Mouse (Mus musculus) midbrain, embryonic 16.5 days (tissue): Measurements from ENCODE around the gene Dhdds. TPM values are rescaled to one million over a fixed set of nuclear protein-coding genes. Genes with fewer than 3 reads are reported as not detected.

Experiments
- ATAC-seq: fragments of 200-750 bp; cut with Nextera tagmentation; 2 replicates; pipeline ENCODE4 v1.8.0; 2017; ENCODE audit warnings: moderate TSS enrichment
- H3K27ac ChIP-seq: fragments of 300-500 bp; sonication (generic); 2 replicates; pipeline ENCODE4 v1.5.1; 2014; ENCODE audit warnings: mild to moderate bottlenecking, low read length, mixed read lengths
- H3K27me3 ChIP-seq: fragments of 300-500 bp; sonication (generic); 2 replicates; pipeline ENCODE4 v1.6.1; 2014; ENCODE audit warnings: low read depth, low read length, mixed read lengths; ENCODE audit not compliant: control insufficient read depth, insufficient read depth
- H3K36me3 ChIP-seq: fragments of 300-500 bp; sonication (generic); 2 replicates; pipeline ENCODE4 v1.6.1; 2014; ENCODE audit warnings: mild to moderate bottlenecking, low read length, moderate library complexity, mixed read lengths; ENCODE audit not compliant: control insufficient read depth, insufficient read depth
- H3K4me1 ChIP-seq: fragments of 300-500 bp; sonication (generic); 2 replicates; pipeline ENCODE4 v1.6.1; 2014; ENCODE audit warnings: mild to moderate bottlenecking, low read length, mixed read lengths; ENCODE audit not compliant: control insufficient read depth, insufficient read depth
- H3K4me2 ChIP-seq: fragments of 300-500 bp; sonication (generic); 2 replicates; pipeline ENCODE4 v1.6.1; 2014; ENCODE audit warnings: mild to moderate bottlenecking, low read length, mixed read lengths
- H3K4me3 ChIP-seq: fragments of 300-500 bp; sonication (generic); 2 replicates; pipeline ENCODE4 v1.5.1; 2014; ENCODE audit warnings: low read depth, mild to moderate bottlenecking, low read length, moderate library complexity, mixed read lengths
- H3K9ac ChIP-seq: fragments of 300-500 bp; sonication (generic); 2 replicates; pipeline ENCODE4 v1.6.1; 2014; ENCODE audit warnings: low read depth, low read length, mixed read lengths
- H3K9me3 ChIP-seq: fragments of 300-500 bp; sonication (generic); replicated peaks from 2 replicates; pipeline ENCODE4 v1.6.1; 2014; ENCODE audit warnings: mild to moderate bottlenecking, low read length, mixed read lengths; ENCODE audit not compliant: control insufficient read depth, poor library complexity, severe bottlenecking
- WGBS: fragments of 180-500 bp; shearing (Covaris S2); extraction: QIAGEN DNeasy Blood & Tissue Kit; methylation state at CpG from one replicate; pipeline ENCODE4 v1.1.7; 2014; 5-methylcytosine and 5-hydroxymethylcytosine counted together
- polyA plus RNA-seq: library from polyadenylated mRNA; unstranded; fragments of >200 nt; fragmentation: Nextera tagmentation; extraction: Ambion mirVana; gene quantifications from 2 replicates; pipeline ENCODE4 v1.2.1, GENCODE M21; 2015

Dhdds gene
- polyA plus RNA-seq, result 45.7 and 48.6 TPM in 2 replicates

- Histone ChIP-seq H3K4me2 (peak within 1 kb of the TSS; percentile 96), H3K27ac (peak within 1 kb of the TSS; percentile 72), H3K4me1 (peaks cover 11% of the 10 kb centered on the region), H3K9me3 (no peaks in the 10 kb centered on the region), H3K36me3 (no peaks in the 10 kb centered on the region), H3K9ac (peak within 1 kb of the TSS; percentile 79), H3K27me3 (no peaks in the 10 kb centered on the region), H3K4me3 (peak within 1 kb of the TSS; percentile 82)
- WGBS, result 1% methylated on average over 49 of the region's 49 CpGs
- ATAC-seq, result peak; percentile 96
Measured at GRCm38 (mm10) chr4:134000466-134001438, at the start of gene Dhdds. TSS of gene Dhdds (minus strand) at chr4:134000918.

GRCm38 (mm10) chr4:134047648-134048047 lies 46.9 kb upstream of the Dhdds start:
- H3K9me3 ChIP-seq, result no peaks in the 10 kb centered on the region
- no peaks in the 10 kb centered on the region for H3K36me3 ChIP-seq
- H3K9ac ChIP-seq, result no peak overlapping the region
- H3K27me3 ChIP-seq, result no peaks in the 10 kb centered on the region
- H3K4me2 ChIP-seq, result no peak overlapping the region
- ATAC-seq, result no peak
- no peaks in the 10 kb centered on the region for H3K4me1 ChIP-seq
- H3K4me3 ChIP-seq, result no peak overlapping the region
- H3K27ac ChIP-seq, result no peak overlapping the region
- WGBS, result 90% methylated on average over 5 of the region's 5 CpGs

GRCm38 (mm10) chr4:134043041-134043440 lies 42.3 kb upstream of the Dhdds start:
- H3K9ac ChIP-seq, result no peak overlapping the region
- ATAC-seq, result no peak
- no peaks in the 10 kb centered on the region for H3K9me3 ChIP-seq
- no peak overlapping the region for H3K27ac ChIP-seq
- no peaks in the 10 kb centered on the region for H3K27me3 ChIP-seq
- WGBS, result 67% methylated on average over 2 of the region's 2 CpGs
- H3K4me3 ChIP-seq, result no peak overlapping the region
- no peaks in the 10 kb centered on the region for H3K36me3 ChIP-seq
- H3K4me2 ChIP-seq, result no peak overlapping the region
- no peaks in the 10 kb centered on the region for H3K4me1 ChIP-seq

GRCm38 (mm10) chr4:134041317-134042123 lies 40.8 kb upstream of the Dhdds start:
- H3K27me3 ChIP-seq, result no peaks in the 10 kb centered on the region
- no peak for ATAC-seq
- H3K9ac ChIP-seq, result no peak overlapping the region
- no peak overlapping the region for H3K27ac ChIP-seq
- no peak overlapping the region for H3K4me3 ChIP-seq
- no peaks in the 10 kb centered on the region for H3K4me1 ChIP-seq
- H3K4me2 ChIP-seq, result no peak overlapping the region
- no peaks in the 10 kb centered on the region for H3K36me3 ChIP-seq
- no peaks in the 10 kb centered on the region for H3K9me3 ChIP-seq
- 63% methylated on average over 9 of the region's 9 CpGs for WGBS

GRCm38 (mm10) chr4:134035953-134036352 lies 35.2 kb upstream of the Dhdds start:
- Histone ChIP-seq H3K4me1 (no peaks in the 10 kb centered on the region), H3K9me3 (no peaks in the 10 kb centered on the region), H3K27me3 (no peaks in the 10 kb centered on the region), H3K27ac (no peak overlapping the region), H3K4me3 (no peak overlapping the region), H3K9ac (no peak overlapping the region), H3K36me3 (no peaks in the 10 kb centered on the region), H3K4me2 (peak overlapping the region; percentile 32)
- ATAC-seq, result no peak
- 5% methylated on average over 16 of the region's 16 CpGs for WGBS

GRCm38 (mm10) chr4:134025802-134026201 lies 25.1 kb upstream of the Dhdds start:
- WGBS, result 14% methylated on average over 9 of the region's 9 CpGs
- no peak overlapping the region for H3K4me2 ChIP-seq
- H3K4me1 ChIP-seq, result no peaks in the 10 kb centered on the region
- no peaks in the 10 kb centered on the region for H3K36me3 ChIP-seq
- H3K27ac ChIP-seq, result no peak overlapping the region
- no peaks in the 10 kb centered on the region for H3K9me3 ChIP-seq
- no peak for ATAC-seq
- H3K4me3 ChIP-seq, result no peak overlapping the region
- H3K9ac ChIP-seq, result no peak overlapping the region
- no peaks in the 10 kb centered on the region for H3K27me3 ChIP-seq

GRCm38 (mm10) chr4:134020621-134021020 lies 19.9 kb upstream of the Dhdds start:
- Histone ChIP-seq H3K9ac (no peak overlapping the region), H3K4me2 (peak overlapping the region; percentile 63), H3K4me3 (no peak overlapping the region; the same call in 1 of the 2 replicates), H3K27ac (no peak overlapping the region), H3K36me3 (no peaks in the 10 kb centered on the region), H3K4me1 (peaks cover 26% of the 10 kb centered on the region), H3K9me3 (no peaks in the 10 kb centered on the region), H3K27me3 (peaks cover 17% of the 10 kb centered on the region)
- ATAC-seq, result no peak
- WGBS, result 5% methylated on average over 11 of the region's 11 CpGs

GRCm38 (mm10) chr4:134019641-134020351 lies 19.1 kb upstream of the Dhdds start:
- Histone ChIP-seq H3K27ac (peak overlapping the region; percentile 68), H3K9ac (peak overlapping the region; percentile 53; the same call in 1 of the 2 replicates), H3K36me3 (no peaks in the 10 kb centered on the region), H3K4me2 (peak overlapping the region; percentile 63), H3K9me3 (no peaks in the 10 kb centered on the region), H3K27me3 (peaks cover 17% of the 10 kb centered on the region), H3K4me1 (peaks cover 26% of the 10 kb centered on the region), H3K4me3 (peak overlapping the region; percentile 35)
- 1% methylated on average over 16 of the region's 16 CpGs for WGBS
- peak; percentile 82 for ATAC-seq
